9 mouse cellular contexts compared by ENCODE assay signal in genomic region chr1:78310861-78311341, GRCm38 (mm10). TPM values are rescaled to one million over a fixed set of nuclear protein-coding genes. Genes with fewer than 3 reads are reported as not detected.
DNase-seq lines count a peak whose midpoint lies in the region; ATAC-seq and TF ChIP-seq lines count a peak whose summit lies in the region.
"Had no signal": no experiment of that assay in that cellular context is flagged by ENCODE, and none has a peak within 500 bp of the region (broad histone marks: within the 10 kb centered on the region; RNA-seq: fewer than 3 reads in every experiment).

No protein-coding gene starts in this region.

- H3K4me1 ChIP-seq in embryonic facial prominence, embryonic 10.5 days: peaks cover 42% of the 10 kb centered on the region
- peaks cover 21% of the 10 kb centered on the region for H3K4me1 ChIP-seq in hindbrain, embryonic 13.5 days (replicated peaks)
- peaks cover 23% of the 10 kb centered on the region for H3K4me1 ChIP-seq in midbrain, embryonic 12.5 days
- peaks cover 18% of the 10 kb centered on the region for H3K4me1 ChIP-seq in testis, adult 2 months (ENCODE audit: control insufficient read depth, insufficient read depth, low read length)

- no peaks in the 10 kb centered on the region for H3K36me3 ChIP-seq in embryonic facial prominence, embryonic 10.5 days (replicated peaks)
- H3K36me3 ChIP-seq in hindbrain, embryonic 13.5 days: no peaks in the 10 kb centered on the region
- H3K36me3 ChIP-seq in midbrain, embryonic 12.5 days: no peaks in the 10 kb centered on the region
- H3K36me3 ChIP-seq in testis, adult 2 months (ENCODE audit: control insufficient read depth, insufficient read depth, low read length): no peaks in the 10 kb centered on the region

- no peaks in the 10 kb centered on the region for H3K9me3 ChIP-seq in embryonic facial prominence, embryonic 10.5 days
- no peaks in the 10 kb centered on the region for H3K9me3 ChIP-seq in hindbrain, embryonic 13.5 days
- no peaks in the 10 kb centered on the region for H3K9me3 ChIP-seq in midbrain, embryonic 12.5 days

- H3K27ac ChIP-seq in gastrocnemius, adult 2 months: no peak overlapping the region
- H3K27ac ChIP-seq in embryonic facial prominence, embryonic 10.5 days (replicated peaks): peak overlapping the region; percentile 68
- H3K27ac ChIP-seq in hindbrain, embryonic 13.5 days: no peak overlapping the region
- H3K27ac ChIP-seq in midbrain, embryonic 12.5 days (replicated peaks): no peak overlapping the region
- H3K27ac ChIP-seq in testis, adult 2 months (ENCODE audit: control insufficient read depth, insufficient read depth, low read depth, low read length): no peak overlapping the region

- peak overlapping the region; percentile 100 for H3K4me2 ChIP-seq in hindbrain, embryonic 13.5 days
- peak overlapping the region; percentile 99 for H3K4me2 ChIP-seq in midbrain, embryonic 12.5 days (replicated peaks)

- peak overlapping the region; percentile 66 for H3K4me3 ChIP-seq in gastrocnemius, adult 2 months
- peak overlapping the region; percentile 65 for H3K4me3 ChIP-seq in embryonic facial prominence, embryonic 10.5 days
- H3K4me3 ChIP-seq in hindbrain, embryonic 13.5 days: peak overlapping the region; percentile 58
- H3K4me3 ChIP-seq in midbrain, embryonic 12.5 days: peak overlapping the region; percentile 62
- H3K4me3 ChIP-seq in testis, adult 2 months (ENCODE audit: control insufficient read depth, low read depth, low read length): peak overlapping the region; percentile 85
- H3K4me3 ChIP-seq: erythroblast, embryonic 14.5 days had no signal

- peaks cover 65% of the 10 kb centered on the region for H3K27me3 ChIP-seq in embryonic facial prominence, embryonic 10.5 days (replicated peaks; ENCODE audit: low read depth, poor library complexity, severe bottlenecking)
- peaks cover 52% of the 10 kb centered on the region for H3K27me3 ChIP-seq in hindbrain, embryonic 13.5 days
- peaks cover 46% of the 10 kb centered on the region for H3K27me3 ChIP-seq in midbrain, embryonic 12.5 days
- H3K27me3 ChIP-seq in testis, adult 2 months (ENCODE audit: control insufficient read depth, insufficient read depth, low read length): no peaks in the 10 kb centered on the region

- under 1% methylated on average over 17 of the region's 17 CpGs for WGBS in embryonic facial prominence, embryonic 10.5 days
- under 1% methylated on average over 17 of the region's 17 CpGs for WGBS in hindbrain, embryonic 13.5 days
- under 1% methylated on average over 17 of the region's 17 CpGs for WGBS in midbrain, embryonic 12.5 days

- intact Hi-C loops in gastrocnemius, adult 2 months (cut with DNase I): no loop called here

- ATAC-seq in hindbrain, embryonic 13.5 days (ENCODE audit: low FRiP score): peak; percentile 74
- peak; percentile 86 for ATAC-seq in midbrain, embryonic 12.5 days (ENCODE audit: low FRiP score, low read depth)
- ATAC-seq in activated CD4-positive, CD25-positive, alpha-beta regulatory T cell, adult 4 months: no peak

- peak overlapping the region; percentile 57; the same call in 1 of the 2 replicates for H3K9ac ChIP-seq in hindbrain, embryonic 13.5 days
- no peak overlapping the region for H3K9ac ChIP-seq in midbrain, embryonic 12.5 days (replicated peaks)

- no peak for TF ChIP-seq CTCF in gastrocnemius, adult 2 months (IDR thresholded peaks at IDR 0.05)
- TF ChIP-seq CTCF in testis, adult 2 months (IDR thresholded peaks at IDR 0.05; ENCODE audit: control insufficient read depth, insufficient read depth, insufficient replicate concordance, low read depth, low read length): no peak

- TF ChIP-seq POLR2A in testis, adult 2 months (IDR thresholded peaks at IDR 0.05; ENCODE audit: control insufficient read depth, low read depth, low read length): no peak

- peak; percentile 22 for DNase-seq in gastrocnemius, adult 2 months
- no peak for DNase-seq in gastrocnemius, postnatal 4 days (ENCODE audit: low spot score in 2 of 2)
- DNase-seq in embryonic facial prominence, embryonic 10.5 days (ENCODE audit: low spot score): peak; percentile 69
- DNase-seq in left cerebral cortex, adult 8-10 months (ENCODE audit: low spot score in 2 of 2): peak; percentile 9 to 33

RNA-seq across cellular contexts. Expression of gene Sgpp2, which starts 0.8 kb away (rescaled TPM):
- not detected for total RNA-seq in gastrocnemius, adult 2 months (2021)
- not detected for total RNA-seq in gastrocnemius, postnatal 4 days (2021)
- polyA plus RNA-seq in embryonic facial prominence, embryonic 10.5 days (2016; fragmentation: Nextera tagmentation; extraction: Ambion mirVana): 5.6 and 9.0 TPM in 2 replicates
- 1.2 and 2.0 TPM in 2 replicates for polyA plus RNA-seq in hindbrain, embryonic 13.5 days (2015; fragmentation: Nextera tagmentation; extraction: Ambion mirVana)
- total RNA-seq in left cerebral cortex, adult 8-10 months (2022): 10 to 100 TPM; 12.1 to 14.9 (median 13.5) TPM
- 1.6 and 2.6 TPM in 2 replicates for polyA plus RNA-seq in midbrain, embryonic 12.5 days (2016; fragmentation: Nextera tagmentation; extraction: Ambion mirVana)
- polyA plus RNA-seq in testis, adult 2 months (2012; rRNA removed): 8.7 and 10.1 TPM in 2 replicates
- polyA plus RNA-seq in activated CD4-positive, CD25-positive, alpha-beta regulatory T cell, adult 4 months (2017; shearing (Covaris generic)): under 1 TPM; 0.52 to 0.69 TPM
- polyA plus RNA-seq: erythroblast, embryonic 14.5 days had no signal

Comparison
In these comparisons a context has a peak if more than half of its experiments do, and no peak if none do; other contexts are left out.
1. DNase-seq: peak in gastrocnemius, adult 2 months (single experiment), embryonic facial prominence, embryonic 10.5 days (single experiment) and left cerebral cortex, adult 8-10 months (2 of 2); none in gastrocnemius, postnatal 4 days (0 of 2).
2. Peak in every context shown above with its lines, with median percentiles within 50 percentile points of each other: H3K4me3 ChIP-seq.